Mouse (Mus musculus): ENCODE data around the gene Rspo4. TPM values are rescaled to one million over a fixed set of nuclear protein-coding genes. Genes with fewer than 3 reads are reported as not detected.

Gene Rspo4
- polyA plus RNA-seq (2016; fragmentation: Nextera tagmentation; extraction: Ambion mirVana), result 0.18 TPM in 1 of 2 replicates, not detected in the other

GRCm38 (mm10) chr2:151842648-151843226 lies at the start of gene Rspo4:
TSS of gene Rspo4 (plus strand) at chr2:151842927.
- ATAC-seq (ENCODE audit: low FRiP score, low read depth), result 0 out of 2 replicates have a peak, but pooled peaks have one; percentile 68
- peak within 1 kb of the TSS; percentile 64 for H3K4me2 ChIP-seq (replicated peaks)
- WGBS, result under 1% methylated on average over 50 of the region's 50 CpGs
- H3K27me3 ChIP-seq, result peaks cover 49% of the 10 kb centered on the region
- H3K9me3 ChIP-seq, result no peaks in the 10 kb centered on the region
- H3K9ac ChIP-seq (replicated peaks), result no peak within 1 kb of the TSS
- H3K27ac ChIP-seq (replicated peaks), result no peak within 1 kb of the TSS
- peaks cover 10% of the 10 kb centered on the region for H3K4me1 ChIP-seq
- no peaks in the 10 kb centered on the region for H3K36me3 ChIP-seq
- H3K4me3 ChIP-seq, result peak within 1 kb of the TSS; percentile 42

GRCm38 (mm10) chr2:151815586-151815985 lies 27.1 kb upstream of the Rspo4 start:
- Histone ChIP-seq H3K4me1 (no peaks in the 10 kb centered on the region), H3K4me3 (no peak overlapping the region), H3K36me3 (no peaks in the 10 kb centered on the region), H3K27ac (replicated peaks) (no peak overlapping the region), H3K4me2 (replicated peaks) (no peak overlapping the region), H3K27me3 (no peaks in the 10 kb centered on the region), H3K9ac (replicated peaks) (no peak overlapping the region), H3K9me3 (no peaks in the 10 kb centered on the region)
- WGBS, result 82% methylated on average over 4 of the region's 4 CpGs
- no peak for ATAC-seq (ENCODE audit: low FRiP score, low read depth)

GRCm38 (mm10) chr2:151862257-151862810 lies 19.6 kb downstream of the Rspo4 start:
- 0 out of 2 replicates have a peak, but pooled peaks have one; percentile 28 for ATAC-seq (ENCODE audit: low FRiP score, low read depth)
- H3K27me3 ChIP-seq, result no peaks in the 10 kb centered on the region
- no peak overlapping the region for H3K27ac ChIP-seq (replicated peaks)
- no peak overlapping the region for H3K9ac ChIP-seq (replicated peaks)
- 55% methylated on average over 5 of the region's 5 CpGs for whole genome bisulfite sequencing
- peaks cover 9% of the 10 kb centered on the region for H3K4me1 ChIP-seq
- no peaks in the 10 kb centered on the region for H3K36me3 ChIP-seq
- no peak overlapping the region for H3K4me3 ChIP-seq
- no peak overlapping the region for H3K4me2 ChIP-seq (replicated peaks)
- no peaks in the 10 kb centered on the region for H3K9me3 ChIP-seq

DNA sequence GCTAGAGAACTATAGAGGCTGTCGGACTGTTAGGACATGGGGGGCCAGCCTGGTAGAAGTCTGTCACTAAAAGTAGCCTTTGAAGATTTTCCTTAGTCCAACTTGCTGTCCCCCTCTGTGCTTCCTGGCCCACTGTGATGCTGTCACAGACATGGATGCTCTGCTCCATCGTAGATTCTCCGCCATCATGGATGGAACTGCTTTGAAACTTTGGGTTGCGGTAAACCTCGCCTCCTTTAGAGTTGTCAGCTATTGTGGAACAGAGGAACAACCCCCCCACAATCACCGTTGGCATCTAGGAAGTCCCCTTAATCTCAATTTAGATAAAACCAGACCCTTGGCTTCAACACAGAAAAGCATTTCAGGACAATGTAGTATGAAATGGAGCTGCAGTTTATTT lies 22.2 kb downstream of the Rspo4 start:
- H3K4me3 ChIP-seq, result no peak overlapping the region
- no peaks in the 10 kb centered on the region for H3K27me3 ChIP-seq
- H3K9ac ChIP-seq (replicated peaks), result no peak overlapping the region
- ATAC-seq (ENCODE audit: low FRiP score, low read depth), result no peak
- H3K36me3 ChIP-seq, result no peaks in the 10 kb centered on the region
- peaks cover 9% of the 10 kb centered on the region for H3K4me1 ChIP-seq
- no peak overlapping the region for H3K27ac ChIP-seq (replicated peaks)
- no peaks in the 10 kb centered on the region for H3K9me3 ChIP-seq
- WGBS, result 85% methylated on average over 6 of the region's 6 CpGs
- no peak overlapping the region for H3K4me2 ChIP-seq (replicated peaks)

- Histone ChIP-seq H3K4me1 (peaks cover 9% of the 10 kb centered on the region), H3K27ac (replicated peaks) (no peak overlapping the region), H3K9me3 (no peaks in the 10 kb centered on the region), H3K4me2 (replicated peaks) (no peak overlapping the region), H3K27me3 (no peaks in the 10 kb centered on the region), H3K36me3 (no peaks in the 10 kb centered on the region), H3K4me3 (no peak overlapping the region), H3K9ac (replicated peaks) (no peak overlapping the region)
- 47% methylated on average over 4 of the region's 4 CpGs for WGBS
- peak; percentile 28; the same call in 1 of the 2 replicates for ATAC-seq (ENCODE audit: low FRiP score, low read depth)
Observed at GRCm38 (mm10) chr2:151866487-151866886, 23.8 kb downstream of the Rspo4 start.

- Histone ChIP-seq H3K36me3 (no peaks in the 10 kb centered on the region), H3K27me3 (no peaks in the 10 kb centered on the region), H3K9ac (replicated peaks) (no peak overlapping the region), H3K4me2 (replicated peaks) (no peak overlapping the region), H3K27ac (replicated peaks) (no peak overlapping the region), H3K4me1 (peaks cover under 1% of the 10 kb centered on the region; the same call in 1 of the 2 replicates), H3K9me3 (no peaks in the 10 kb centered on the region), H3K4me3 (no peak overlapping the region)
- ATAC-seq (ENCODE audit: low FRiP score, low read depth), result no peak
- WGBS, result 85% methylated on average over 8 of the region's 8 CpGs
Observed at GRCm38 (mm10) chr2:151868196-151868595, 25.5 kb downstream of the Rspo4 start.

GRCm38 (mm10) chr2:151874551-151874950 lies 31.8 kb downstream of the Rspo4 start:
- Histone ChIP-seq H3K36me3 (no peaks in the 10 kb centered on the region), H3K4me2 (replicated peaks) (no peak overlapping the region), H3K27ac (replicated peaks) (no peak overlapping the region), H3K27me3 (peaks cover 10% of the 10 kb centered on the region), H3K4me3 (no peak overlapping the region), H3K4me1 (no peaks in the 10 kb centered on the region), H3K9ac (replicated peaks) (no peak overlapping the region), H3K9me3 (no peaks in the 10 kb centered on the region)
- ATAC-seq (ENCODE audit: low FRiP score, low read depth), result no peak

- 13% methylated on average over 8 of the region's 8 CpGs for WGBS
- Histone ChIP-seq H3K27ac (replicated peaks) (no peak overlapping the region), H3K9ac (replicated peaks) (no peak overlapping the region), H3K4me2 (replicated peaks) (no peak overlapping the region), H3K9me3 (no peaks in the 10 kb centered on the region), H3K4me1 (no peaks in the 10 kb centered on the region), H3K4me3 (no peak overlapping the region), H3K36me3 (no peaks in the 10 kb centered on the region), H3K27me3 (peaks cover 10% of the 10 kb centered on the region)
- peak; percentile 61 for ATAC-seq (ENCODE audit: low FRiP score, low read depth)
Observed at GRCm38 (mm10) chr2:151876012-151876485, 33.3 kb downstream of the Rspo4 start.

DNA sequence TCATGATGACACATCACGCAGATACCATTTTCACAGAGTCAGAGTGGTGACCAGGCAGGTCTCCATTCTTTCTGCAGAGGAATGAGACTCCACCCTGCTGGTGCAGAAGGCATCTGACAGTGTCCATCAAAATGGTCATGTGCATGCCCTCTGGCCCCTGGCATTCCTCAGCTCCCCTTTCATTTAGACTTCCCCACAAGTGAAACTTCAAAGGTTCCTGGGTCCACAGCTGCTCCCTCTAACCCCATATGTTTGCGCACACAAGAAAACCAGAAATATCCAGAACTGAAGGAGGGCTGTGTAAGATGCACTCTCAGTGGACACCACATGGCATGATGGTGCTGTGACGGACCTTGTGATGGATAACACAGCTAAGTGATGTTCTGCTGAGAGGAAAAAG lies 35.9 kb downstream of the Rspo4 start:
- Histone ChIP-seq H3K4me1 (no peaks in the 10 kb centered on the region), H3K36me3 (no peaks in the 10 kb centered on the region), H3K4me3 (no peak overlapping the region), H3K27me3 (peaks cover 10% of the 10 kb centered on the region), H3K9ac (replicated peaks) (no peak overlapping the region), H3K4me2 (replicated peaks) (no peak overlapping the region), H3K9me3 (no peaks in the 10 kb centered on the region), H3K27ac (replicated peaks) (no peak overlapping the region)
- no peak for ATAC-seq (ENCODE audit: low FRiP score, low read depth)
- 76% methylated on average over 3 of the region's 3 CpGs for WGBS

- no peak overlapping the region for H3K4me3 ChIP-seq
- no peak overlapping the region for H3K27ac ChIP-seq (replicated peaks)
- no peaks in the 10 kb centered on the region for H3K9me3 ChIP-seq
- peaks cover 8% of the 10 kb centered on the region; the same call in 1 of the 2 replicates for H3K27me3 ChIP-seq
- no peaks in the 10 kb centered on the region for H3K4me1 ChIP-seq
- no peaks in the 10 kb centered on the region for H3K36me3 ChIP-seq
- ATAC-seq (ENCODE audit: low FRiP score, low read depth), result no peak
- no peak overlapping the region for H3K4me2 ChIP-seq (replicated peaks)
- WGBS, result 56% methylated on average over 2 of the region's 2 CpGs
- H3K9ac ChIP-seq (replicated peaks), result no peak overlapping the region
Observed at GRCm38 (mm10) chr2:151879760-151880159, 37.0 kb downstream of the Rspo4 start.

DNA sequence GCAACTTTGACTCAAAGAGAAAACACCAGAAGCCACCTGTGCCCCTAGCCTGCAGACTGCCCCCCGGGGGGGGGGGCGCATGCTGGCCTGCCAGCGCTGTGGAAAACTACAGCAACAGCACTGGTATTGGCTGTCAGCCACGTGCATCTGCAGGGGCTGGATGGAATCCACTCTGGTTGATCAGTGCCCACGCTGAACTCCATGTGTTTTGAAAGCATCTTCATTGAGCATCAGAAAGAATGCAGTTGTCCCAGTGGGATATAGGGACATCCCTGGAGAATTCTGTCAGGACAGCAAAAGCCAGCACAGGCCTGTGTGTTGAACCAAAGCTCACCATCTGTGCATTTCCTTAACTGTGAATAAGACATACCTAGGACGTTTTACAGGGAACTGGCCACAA lies 48.3 kb downstream of the Rspo4 start:
- WGBS, result 64% methylated on average over 6 of the region's 6 CpGs
- Histone ChIP-seq H3K9me3 (no peaks in the 10 kb centered on the region), H3K4me2 (replicated peaks) (no peak overlapping the region), H3K27me3 (no peaks in the 10 kb centered on the region), H3K9ac (replicated peaks) (no peak overlapping the region), H3K27ac (replicated peaks) (no peak overlapping the region), H3K4me3 (no peak overlapping the region), H3K4me1 (peaks cover 11% of the 10 kb centered on the region; the same call in 1 of the 2 replicates), H3K36me3 (no peaks in the 10 kb centered on the region)
- ATAC-seq (ENCODE audit: low FRiP score, low read depth), result no peak

- H3K36me3 ChIP-seq, result no peaks in the 10 kb centered on the region
- H3K4me1 ChIP-seq, result peaks cover 11% of the 10 kb centered on the region; the same call in 1 of the 2 replicates
- no peak overlapping the region for H3K4me2 ChIP-seq (replicated peaks)
- 53% methylated on average over 15 of the region's 15 CpGs for WGBS
- ATAC-seq (ENCODE audit: low FRiP score, low read depth), result peak; percentile 48; the same call in 1 of the 2 replicates
- no peak overlapping the region for H3K4me3 ChIP-seq
- no peaks in the 10 kb centered on the region for H3K27me3 ChIP-seq
- H3K27ac ChIP-seq (replicated peaks), result no peak overlapping the region
- H3K9me3 ChIP-seq, result no peaks in the 10 kb centered on the region
- no peak overlapping the region for H3K9ac ChIP-seq (replicated peaks)
Observed at GRCm38 (mm10) chr2:151893122-151893774, 50.5 kb downstream of the Rspo4 start.
